Mouse (Mus musculus) embryonic facial prominence, embryonic 11.5 days (tissue): ENCODE results near the gene Hapln2. TPM values are rescaled to one million over a fixed set of nuclear protein-coding genes. Genes with fewer than 3 reads are reported as not detected.
A peak's percentile ranks its signal among the peaks of the same experiment; 100 is the strongest.

Experiments used
- ATAC-seq: fragments of 200-750 bp; cut with Nextera tagmentation; replicated peaks from 2 replicates; pipeline ENCODE4 v1.8.0; 2017; ENCODE audit warnings: low read depth; ENCODE audit not compliant: insufficient number of reproducible peaks, low FRiP score, low TSS enrichment
- DNase-seq: peaks from one replicate; pipeline ENCODE4 v3.0.0-alpha.2; 2015; ENCODE audit warnings: low spot score
- H3K27ac ChIP-seq: fragments of 300-500 bp; sonication (generic); replicated peaks from 2 replicates; pipeline ENCODE4 v1.5.1; 2014; ENCODE audit warnings: mild to moderate bottlenecking, low read depth, low read length, control low read depth
- H3K27me3 ChIP-seq: fragments of 300-500 bp; sonication (generic); 2 replicates; pipeline ENCODE4 v1.6.1; 2014; ENCODE audit warnings: mild to moderate bottlenecking, low read length, moderate library complexity, mixed read lengths; ENCODE audit not compliant: control insufficient read depth, insufficient read depth
- H3K36me3 ChIP-seq: fragments of 300-500 bp; sonication (generic); replicated peaks from 2 replicates; pipeline ENCODE4 v1.6.1; 2014; ENCODE audit warnings: low read depth, mild to moderate bottlenecking, low read length, moderate library complexity, mixed read lengths; ENCODE audit not compliant: control insufficient read depth, insufficient read depth
- H3K4me1 ChIP-seq: fragments of 300-500 bp; sonication (generic); 2 replicates; pipeline ENCODE4 v1.6.1; 2014; ENCODE audit warnings: low read length, mixed read lengths; ENCODE audit not compliant: control insufficient read depth, insufficient read depth
- H3K4me2 ChIP-seq: fragments of 300-500 bp; sonication (generic); 2 replicates; pipeline ENCODE4 v1.6.1; 2014; ENCODE audit warnings: low read depth, mild to moderate bottlenecking, control low read depth, low read length, moderate library complexity
- H3K4me3 ChIP-seq: fragments of 300-500 bp; sonication (generic); 2 replicates; pipeline ENCODE4 v1.5.1; 2014; ENCODE audit warnings: low read depth, low read length, control low read depth
- H3K9ac ChIP-seq: fragments of 300-500 bp; sonication (generic); replicated peaks from 2 replicates; pipeline ENCODE4 v1.6.1; 2014; ENCODE audit warnings: mild to moderate bottlenecking, control low read depth, low read length
- H3K9me3 ChIP-seq: fragments of 300-500 bp; sonication (generic); replicated peaks from 2 replicates; pipeline ENCODE4 v1.6.1; 2016; ENCODE audit warnings: mild to moderate bottlenecking, low read length, inconsistent platforms, mixed read lengths; ENCODE audit not compliant: control insufficient read depth
- WGBS: fragments of 180-500 bp; shearing (Covaris S2); extraction: QIAGEN DNeasy Blood & Tissue Kit; methylation state at CpG from one replicate; pipeline ENCODE4 v1.1.7; 2014; 5-methylcytosine and 5-hydroxymethylcytosine counted together
- polyA plus RNA-seq: library from polyadenylated mRNA; unstranded; fragments of >200 nt; fragmentation: Nextera tagmentation; extraction: Ambion mirVana; gene quantifications from 2 replicates; pipeline ENCODE4 v1.2.1, GENCODE M21; 2014

Hapln2 gene
- polyA plus RNA-seq, 1 experiment from 2014 or later, result not detected

GRCm38 (mm10) chr3:87987633-87988032 is 39.8 kb downstream of the Hapln2 start:
- WGBS, result under 1% methylated on average over 15 of the region's 15 CpGs
- Histone ChIP-seq H3K4me1 (peaks cover 11% of the 10 kb centered on the region), H3K36me3 (no peaks in the 10 kb centered on the region), H3K4me2 (peak overlapping the region; percentile 77), H3K27me3 (peaks cover 16% of the 10 kb centered on the region), H3K27ac (no peak overlapping the region), H3K9me3 (no peaks in the 10 kb centered on the region), H3K4me3 (peak overlapping the region; percentile 27), H3K9ac (peak overlapping the region; percentile 58)
- DNase-seq (peak; percentile 79), ATAC-seq (peak; percentile 22; the same call in 1 of the 2 replicates)

- peak overlapping the region; percentile 18; the same call in 1 of the 2 replicates for H3K9ac ChIP-seq
- H3K27ac ChIP-seq, result no peak overlapping the region
- whole genome bisulfite sequencing, result under 1% methylated on average over 17 of the region's 17 CpGs
- no peaks in the 10 kb centered on the region for H3K36me3 ChIP-seq
- H3K9me3 ChIP-seq, result no peaks in the 10 kb centered on the region
- peaks cover 12% of the 10 kb centered on the region for H3K27me3 ChIP-seq
- ATAC-seq, result peak; percentile 79
- peaks cover 17% of the 10 kb centered on the region for H3K4me1 ChIP-seq
- peak; percentile 100 for DNase-seq
- peak overlapping the region; percentile 27 for H3K4me3 ChIP-seq
- peak overlapping the region; percentile 77 for H3K4me2 ChIP-seq
Measured at GRCm38 (mm10) chr3:87986868-87987267, 40.5 kb downstream of the Hapln2 start.

GRCm38 (mm10) chr3:87985505-87986320 is 41.7 kb downstream of the Hapln2 start:
- Histone ChIP-seq H3K9me3 (no peaks in the 10 kb centered on the region), H3K27me3 (peaks cover 9% of the 10 kb centered on the region), H3K4me1 (peaks cover 17% of the 10 kb centered on the region), H3K27ac (no peak overlapping the region), H3K4me2 (no peak overlapping the region), H3K9ac (no peak overlapping the region), H3K36me3 (no peaks in the 10 kb centered on the region), H3K4me3 (no peak overlapping the region)
- DNase-seq, result no peak
- WGBS, result 45% methylated on average over 12 of the region's 12 CpGs
- no peak for ATAC-seq

- no peaks in the 10 kb centered on the region for H3K36me3 ChIP-seq
- H3K27me3 ChIP-seq, result peaks cover 1% of the 10 kb centered on the region; the same call in 1 of the 2 replicates
- H3K9me3 ChIP-seq, result no peaks in the 10 kb centered on the region
- DNase-seq, result no peak
- peaks cover 17% of the 10 kb centered on the region for H3K4me1 ChIP-seq
- 50% methylated on average over 3 of the region's 3 CpGs for WGBS
- H3K27ac ChIP-seq, result no peak overlapping the region
- H3K9ac ChIP-seq, result no peak overlapping the region
- ATAC-seq, result no peak
- no peak overlapping the region for H3K4me3 ChIP-seq
- H3K4me2 ChIP-seq, result no peak overlapping the region
Measured at GRCm38 (mm10) chr3:87984094-87984493, 43.3 kb downstream of the Hapln2 start.

- 45% methylated on average over 6 of the region's 6 CpGs for whole genome bisulfite sequencing
- ATAC-seq, result no peak
Measured at GRCm38 (mm10) chr3:87983627-87984026, 43.8 kb downstream of the Hapln2 start.

GRCm38 (mm10) chr3:87982836-87983601 is 44.4 kb downstream of the Hapln2 start:
- ATAC-seq (peak; percentile 7; the same call in 1 of the 2 replicates), DNase-seq (peak; percentile 58)
- H3K9ac ChIP-seq, result peak overlapping the region; percentile 22
- 5% methylated on average over 13 of the region's 13 CpGs for WGBS
- no peaks in the 10 kb centered on the region for H3K27me3 ChIP-seq
- no peak overlapping the region for H3K4me3 ChIP-seq
- no peaks in the 10 kb centered on the region for H3K36me3 ChIP-seq
- peak overlapping the region; percentile 2 for H3K4me2 ChIP-seq
- peak overlapping the region; percentile 60 for H3K27ac ChIP-seq
- H3K4me1 ChIP-seq, result peaks cover 15% of the 10 kb centered on the region
- no peaks in the 10 kb centered on the region for H3K9me3 ChIP-seq

More at GRCm38 (mm10) chr3:87983627-87984026, 43.8 kb downstream of the Hapln2 start:
- peak overlapping the region; percentile 22 for H3K9ac ChIP-seq
- peak overlapping the region; percentile 60 for H3K27ac ChIP-seq
- H3K4me1 ChIP-seq, result peaks cover 17% of the 10 kb centered on the region
- no peak for DNase-seq
- no peaks in the 10 kb centered on the region for H3K9me3 ChIP-seq
- no peak overlapping the region for H3K4me3 ChIP-seq
- H3K27me3 ChIP-seq, result no peaks in the 10 kb centered on the region; the same call in 1 of the 2 replicates
- peak overlapping the region; percentile 2; the same call in 1 of the 2 replicates for H3K4me2 ChIP-seq
- no peaks in the 10 kb centered on the region for H3K36me3 ChIP-seq

GRCm38 (mm10) chr3:87981894-87982835 is 45.2 kb downstream of the Hapln2 start:
- H3K27me3 ChIP-seq, result no peaks in the 10 kb centered on the region
- H3K4me1 ChIP-seq, result peaks cover 15% of the 10 kb centered on the region
- WGBS, result 36% methylated on average over 12 of the region's 12 CpGs
- H3K4me3 ChIP-seq, result no peak overlapping the region
- H3K9me3 ChIP-seq, result no peaks in the 10 kb centered on the region
- DNase-seq (no peak), ATAC-seq (no peak)
- H3K9ac ChIP-seq, result peak overlapping the region; percentile 22; the same call in 1 of the 2 replicates
- no peaks in the 10 kb centered on the region for H3K36me3 ChIP-seq
- peak overlapping the region; percentile 60 for H3K27ac ChIP-seq
- H3K4me2 ChIP-seq, result peak overlapping the region; percentile 2
